Mouse (Mus musculus) c-Kit-positive CD71-negative TER-119-negative erythroid progenitor cells, embryonic 14.5 days (primary cell): ENCODE measurements at regions not wholly inside any gene's neighbourhood (a gene's known extent, or its start where the extent isn't known, plus 50 kb on each side); places are given as distances from the start of the nearest gene placed in this dataset.
"Not testable (repeated sequence)": the region's sequence is repeated elsewhere in the genome, so short reads cannot be mapped to it uniquely, and the experiment has no call there.

Source experiments
- DNase-seq: peaks from one replicate; pipeline ENCODE4 v3.0.0-alpha.2; 2013; ENCODE audit warnings: low read depth

GRCm38 (mm10) chr1:94582526-94582925, 530.2 kb upstream of the Pdcd1 start:
- DNase-seq: no peak

GRCm38 (mm10) chr1:94581650-94582405, 529.5 kb upstream of the Pdcd1 start:
- peak; percentile 3 for DNase-seq

- no peak for DNase-seq
Observed at GRCm38 (mm10) chr1:94532773-94533541, 480.6 kb upstream of the Pdcd1 start.

GRCm38 (mm10) chr1:94504080-94504520, 451.7 kb upstream of the Pdcd1 start:
- DNase-seq: no peak

GRCm38 (mm10) chr1:94503379-94504079, 451.2 kb upstream of the Pdcd1 start:
- no peak for DNase-seq

- no peak for DNase-seq
Observed at GRCm38 (mm10) chr1:94502066-94502861, 449.9 kb upstream of the Pdcd1 start.

GRCm38 (mm10) chr1:94496992-94497391, 444.6 kb upstream of the Pdcd1 start:
- no peak for DNase-seq

- no peak for DNase-seq
Observed at GRCm38 (mm10) chr1:94496341-94496740, 444.0 kb upstream of the Pdcd1 start.

- DNase-seq: peak; percentile 4
Observed at GRCm38 (mm10) chr1:94487062-94487461, 434.7 kb upstream of the Pdcd1 start.

- not testable (repeated sequence) for DNase-seq
Observed at GRCm38 (mm10) chr1:94469834-94470233, 417.5 kb upstream of the Pdcd1 start.

- no peak for DNase-seq
Observed at GRCm38 (mm10) chr1:94423731-94424130, 371.4 kb upstream of the Pdcd1 start.

GRCm38 (mm10) chr1:94413043-94413442, 360.7 kb upstream of the Pdcd1 start:
- DNase-seq: no peak

GRCm38 (mm10) chr1:94366606-94367005, 314.3 kb upstream of the Pdcd1 start:
- no peak for DNase-seq

GRCm38 (mm10) chr1:94356996-94357395, 304.6 kb upstream of the Pdcd1 start:
- no peak for DNase-seq

GRCm38 (mm10) chr1:94355873-94356272, 303.5 kb upstream of the Pdcd1 start:
- no peak for DNase-seq

- DNase-seq: no peak
Observed at GRCm38 (mm10) chr1:94342576-94342975, 290.2 kb upstream of the Pdcd1 start.

GRCm38 (mm10) chr1:94341237-94341636, 288.9 kb upstream of the Pdcd1 start:
- no peak for DNase-seq

- no peak for DNase-seq
Observed at GRCm38 (mm10) chr1:94318029-94318428, 265.7 kb upstream of the Pdcd1 start.

- no peak for DNase-seq
Observed at GRCm38 (mm10) chr1:94298395-94298794, 246.0 kb upstream of the Pdcd1 start.

GRCm38 (mm10) chr1:94272569-94272968, 220.2 kb upstream of the Pdcd1 start:
- DNase-seq: no peak

GRCm38 (mm10) chr1:94263313-94263712, 211.0 kb upstream of the Pdcd1 start:
- DNase-seq: no peak

GRCm38 (mm10) chr1:94235426-94235825, 183.1 kb upstream of the Pdcd1 start:
- no peak for DNase-seq
